Mouse (Mus musculus) adrenal gland, adult (tissue): Measurements from ENCODE around the gene Tm9sf4.

Experiments used
- DNase-seq, 2 experiments: peaks; one replicate each; pipeline ENCODE4 v3.0.0; 2022 to 2023; ENCODE audit warnings: low spot score in 1 of 2; ENCODE audit not compliant: inconsistent age in 2 of 2

Gene Tm9sf4

GRCm38 (mm10) chr2:153256604-153257003 lies 95.5 kb downstream of the Tm9sf4 start:
- no peak for DNase-seq

- DNase-seq = no peak
These were observed 98.1 kb downstream of the Tm9sf4 start for GRCm38 (mm10) chr2:153259030-153259863.
